Mouse (Mus musculus) G1E (cell line): ENCODE data around the gene Sdccag8.

Experiments used
- CTCF ChIP-seq: IDR thresholded peaks from 2 replicates; pipeline ENCODE4 v1.5.1; 2012; ENCODE audit warnings: low read depth, low read length, inconsistent platforms, mixed read lengths
- GATA1 ChIP-seq: IDR thresholded peaks from 2 replicates; pipeline ENCODE4 v1.6.1; 2012; ENCODE audit warnings: borderline replicate concordance, low read length, inconsistent platforms, mixed read lengths
- GATA2 ChIP-seq: IDR thresholded peaks from 2 replicates; pipeline ENCODE4 v1.6.1; 2012; ENCODE audit warnings: low read depth, low read length, inconsistent platforms, borderline replicate concordance
- POLR2AphosphoS5 ChIP-seq: IDR thresholded peaks from 2 replicates; pipeline ENCODE4 v1.6.1; 2012; ENCODE audit warnings: low read depth, low read length, inconsistent platforms; ENCODE audit not compliant: insufficient replicate concordance
- TAL1 ChIP-seq: conservative IDR thresholded peaks from 2 replicates; pipeline ENCODE4 v1.6.1; 2012; ENCODE audit warnings: low read depth, low read length, inconsistent platforms, mixed read lengths

DNA sequence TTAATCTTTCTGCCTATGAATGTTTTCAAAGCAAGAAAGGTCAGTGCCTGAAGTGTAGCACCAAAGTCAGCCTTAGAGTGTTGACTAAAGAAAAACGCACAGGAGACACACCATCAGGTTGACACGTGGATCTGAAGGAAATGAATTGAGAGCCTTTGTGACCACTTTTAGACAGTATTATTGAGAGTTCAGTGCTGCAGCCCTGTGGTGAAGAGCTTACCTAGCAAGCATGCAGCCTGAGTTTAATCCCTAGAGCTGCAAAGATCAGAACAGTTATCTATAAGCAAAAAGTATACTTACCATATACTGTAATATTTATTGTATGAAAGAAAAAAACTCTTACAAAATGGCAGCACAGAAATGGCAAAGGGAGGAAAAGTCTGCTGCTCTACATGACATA, 223.9 kb downstream of the Sdccag8 start:
- TF ChIP-seq CTCF (no peak), GATA1 (no peak), POLR2AphosphoS5 (no peak), TAL1 (no peak), GATA2 (no peak)
